Comparison of ENCODE assay signal across 23 mouse cellular contexts in the genomic region with DNA sequence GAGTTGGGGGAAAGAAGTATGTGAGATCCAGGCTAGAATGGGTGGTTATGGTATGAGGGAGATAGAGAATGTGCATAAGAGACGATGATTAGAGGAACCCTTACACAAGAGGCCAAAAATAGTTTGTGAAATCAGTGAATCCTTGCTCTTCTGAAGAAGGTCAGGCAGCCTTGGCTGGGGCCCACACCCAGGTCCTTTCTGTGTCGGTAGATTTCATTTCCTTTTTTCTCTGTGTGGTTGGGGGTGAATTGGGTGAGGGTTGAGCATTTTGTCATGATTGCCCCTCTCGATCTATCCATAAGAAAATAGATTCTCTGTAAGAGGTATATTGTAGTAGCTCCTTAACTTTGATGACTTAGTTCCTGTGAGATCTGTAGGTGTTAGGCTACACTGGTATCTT. TPM values are rescaled to one million over a fixed set of nuclear protein-coding genes. Genes with fewer than 3 reads are reported as not detected.
DNase-seq lines count a peak whose midpoint lies in the region; ATAC-seq and TF ChIP-seq lines count a peak whose summit lies in the region.
"Had no signal": no experiment of that assay in that cellular context is flagged by ENCODE, and none has a peak within 500 bp of the region (broad histone marks: within the 10 kb centered on the region; RNA-seq: fewer than 3 reads in every experiment).

No protein-coding gene starts in this region.

- no peak overlapping the region for H3K9ac ChIP-seq in heart, adult 2 months (ENCODE audit: low read depth, low read length)
- no peak overlapping the region for H3K9ac ChIP-seq in heart, postnatal 0 days (replicated peaks; ENCODE audit: low read depth, low read length)
- 0 out of 2 replicates have a peak overlapping the region, but pooled peaks have one; percentile 33 for H3K9ac ChIP-seq in CH12.LX (ENCODE audit: insufficient read depth, low read depth)
- H3K9ac ChIP-seq: forebrain, embryonic 12.5 days; hindbrain, embryonic 14.5 days; limb, embryonic 15.5 days; liver, embryonic 14.5 days; lung, embryonic 14.5 days had no signal

- no peak for TF ChIP-seq CTCF in heart, adult 2 months (IDR thresholded peaks at IDR 0.05)
- TF ChIP-seq CTCF in heart, postnatal 0 days (IDR thresholded peaks at IDR 0.05; ENCODE audit: low read depth) = no peak
- no peak for TF ChIP-seq CTCF in CH12.LX (conservative IDR thresholded peaks at IDR 0.05 in 1 of 2, IDR thresholded peaks at IDR 0.05 in 1 of 2; ENCODE audit: low read depth in 2 of 2, low read length in 2 of 2)

- no peaks in the 10 kb centered on the region; the same call in none of the 2 replicates for H3K79me2 ChIP-seq in heart, adult 2 months (replicated peaks; ENCODE audit: control insufficient read depth, insufficient read depth, low read length)
- peaks cover 73% of the 10 kb centered on the region for H3K79me2 ChIP-seq in CH12.LX (replicated peaks; ENCODE audit: control insufficient read depth, extremely low read depth, insufficient read depth, poor library complexity, severe bottlenecking)

- dilution Hi-C loops in CH12.LX (cut with MboI; ENCODE audit: extremely low pct_ligation_motif_present, extremely low pct_unique_long_range_greater_than_20kb, low sequenced_read_pairs) = no loop called here

- TF ChIP-seq EP300 in heart, adult 2 months (IDR thresholded peaks at IDR 0.05; ENCODE audit: insufficient read depth, low read depth, low read length) = no peak
- TF ChIP-seq EP300 in heart, postnatal 0 days (IDR thresholded peaks at IDR 0.05; ENCODE audit: low read depth) = no peak
- peak; percentile 53 for TF ChIP-seq EP300 in CH12.LX (IDR thresholded peaks at IDR 0.05; ENCODE audit: low read length)

- H3K4me1 ChIP-seq in heart, adult 2 months (ENCODE audit: control insufficient read depth, insufficient read depth, low read length) = peaks cover 31% of the 10 kb centered on the region
- peaks cover 16% of the 10 kb centered on the region for H3K4me1 ChIP-seq in heart, postnatal 0 days (ENCODE audit: control insufficient read depth, insufficient read depth)
- H3K4me1 ChIP-seq in CH12.LX (ENCODE audit: control insufficient read depth in 1 of 2, insufficient read depth in 2 of 2) = peaks cover 18 to 71% of the 10 kb centered on the region in 2 experiments; a peak in 3 of 4 replicates
- H3K4me1 ChIP-seq: forebrain, embryonic 12.5 days; limb, embryonic 15.5 days had no signal

- no peak for ATAC-seq in heart, postnatal 0 days (ENCODE audit: insufficient read depth, low read depth)
- ATAC-seq in monocyte, adult 5-6 weeks (replicated peaks; ENCODE audit: insufficient number of reproducible peaks, low FRiP score, low TSS enrichment, poor library complexity, severe bottlenecking) = peak; percentile 38
- ATAC-seq: inflammation-experienced regulatory T-cells, adult 6 months; midbrain, embryonic 16.5 days had no signal

- H3K27ac ChIP-seq in heart, adult 2 months = peak overlapping the region; percentile 54
- peak overlapping the region; percentile 53 for H3K27ac ChIP-seq in heart, postnatal 0 days (ENCODE audit: low read depth)
- peak overlapping the region; percentile 83; the same call in 1 of the 2 replicates for H3K27ac ChIP-seq in CH12.LX (ENCODE audit: insufficient read depth, low read depth)
- H3K27ac ChIP-seq: forebrain, embryonic 12.5 days; hindbrain, embryonic 14.5 days; kidney, postnatal 0 days; limb, embryonic 15.5 days; liver, embryonic 14.5 days; midbrain, embryonic 10.5 days had no signal

- peaks cover 47% of the 10 kb centered on the region for H3K36me3 ChIP-seq in heart, adult 2 months (ENCODE audit: control insufficient read depth, insufficient read depth, low read length)
- H3K36me3 ChIP-seq in heart, postnatal 0 days (replicated peaks; ENCODE audit: control insufficient read depth, insufficient read depth, low read length) = no peaks in the 10 kb centered on the region
- H3K36me3 ChIP-seq in CH12.LX (replicated peaks in 1 of 2; ENCODE audit: control insufficient read depth in 1 of 2, insufficient read depth in 1 of 2, low read length in 1 of 2) = peaks cover 5 to 14% of the 10 kb centered on the region in 2 experiments
- H3K36me3 ChIP-seq: forebrain, embryonic 12.5 days; limb, embryonic 15.5 days; midbrain, embryonic 10.5 days had no signal

- H3K4me3 ChIP-seq in heart, adult 2 months = no peak overlapping the region
- H3K4me3 ChIP-seq in heart, postnatal 0 days (ENCODE audit: low read depth, low read length) = no peak overlapping the region
- no peak overlapping the region for H3K4me3 ChIP-seq in CH12.LX (replicated peaks in 1 of 3; ENCODE audit: low read depth in 2 of 3, low read length in 2 of 3, poor library complexity in 1 of 3)
- H3K4me3 ChIP-seq: forebrain, embryonic 12.5 days; limb, embryonic 15.5 days; midbrain, embryonic 10.5 days had no signal

- in situ Hi-C loops in CH12.LX (cut with MboI; ENCODE audit: low pct_ligation_motif_present, low pct_unique_long_range_greater_than_20kb, low sequenced_read_pairs) = no loop called here

- TF ChIP-seq RAD21 in CH12.LX (IDR thresholded peaks at IDR 0.05; ENCODE audit: low read depth, low read length) = no peak

- no peak for DNase-seq in heart, adult 2 months
- no peak for DNase-seq in heart, postnatal 10 days
- peak; percentile 47 for DNase-seq in heart, postnatal 0 days (ENCODE audit: low spot score)
- no peak for DNase-seq in heart, adult 18-20 months
- peak; percentile 53 for DNase-seq in CH12.LX (ENCODE audit: extremely low read depth)
- no peak for DNase-seq in embryo, embryonic 9.5 days (ENCODE audit: extremely low spot score)
- DNase-seq: cerebellum, adult 11 months; cerebellum, postnatal 10 days; gastrocnemius, postnatal 25 days; kidney, adult 2 months; left cerebral cortex, postnatal 4 days; lung, embryonic 14.5 days; lung, postnatal 4 days; right cerebral cortex, adult 18-20 months had no signal

- intact Hi-C loops in heart, adult 2 months (cut with DNase I) = no loop called here
- intact Hi-C loops in heart, postnatal 10 days (cut with DNase I) = loop anchor here (2.0 kb wide), 1 partner anchor 18 kb away; no protein-coding TSS in a partner anchor

- no peak overlapping the region for H3K4me2 ChIP-seq in heart, postnatal 0 days (ENCODE audit: low read depth, low read length)
- peak overlapping the region; percentile 50; the same call in 1 of the 2 replicates for H3K4me2 ChIP-seq in CH12.LX (ENCODE audit: insufficient read depth, low read depth, poor library complexity, severe bottlenecking)
- H3K4me2 ChIP-seq: forebrain, embryonic 12.5 days; hindbrain, embryonic 14.5 days; limb, embryonic 15.5 days; lung, embryonic 14.5 days had no signal

- H3K9me3 ChIP-seq in heart, postnatal 0 days (replicated peaks; ENCODE audit: control insufficient read depth, low read length) = no peaks in the 10 kb centered on the region
- H3K9me3 ChIP-seq in CH12.LX (replicated peaks; ENCODE audit: low read length) = no peaks in the 10 kb centered on the region
- H3K9me3 ChIP-seq: forebrain, embryonic 12.5 days; limb, embryonic 15.5 days; midbrain, embryonic 10.5 days had no signal

- 38% methylated on average over 3 of the region's 3 CpGs for WGBS in heart, adult 2 months
- WGBS in heart, postnatal 0 days = 32% methylated on average over 3 of the region's 3 CpGs

- TF ChIP-seq POLR2A in heart, adult 2 months (IDR thresholded peaks at IDR 0.05; ENCODE audit: insufficient read depth, low read depth, low read length) = no peak
- TF ChIP-seq POLR2A in CH12.LX (IDR thresholded peaks at IDR 0.05; ENCODE audit: low read depth, low read length) = no peak

- no peaks in the 10 kb centered on the region for H3K27me3 ChIP-seq in heart, adult 2 months (ENCODE audit: control insufficient read depth, insufficient read depth, low read length)
- no peaks in the 10 kb centered on the region for H3K27me3 ChIP-seq in heart, postnatal 0 days (ENCODE audit: control insufficient read depth, insufficient read depth, low read length)
- H3K27me3 ChIP-seq in CH12.LX (replicated peaks) = no peaks in the 10 kb centered on the region
- H3K27me3 ChIP-seq: forebrain, embryonic 12.5 days; limb, embryonic 15.5 days had no signal

TF ChIP-seq in CH12.LX, 34 proteins besides CTCF, POLR2A, EP300 and RAD21:
- peak; percentile 65; the same call in 1 of the 2 replicates for TF ChIP-seq IRF4 (IDR thresholded peaks at IDR 0.05; ENCODE audit: low read depth, low read length)
- TF ChIP-seq MEF2A (IDR thresholded peaks at IDR 0.05; ENCODE audit: borderline replicate concordance, low read depth, low read length) = peak; percentile 96
- TF ChIP-seq JUN (IDR thresholded peaks at IDR 0.05; ENCODE audit: insufficient read depth, low read depth, low read length) = peak; percentile 35; the same call in 1 of the 2 replicates
- no peak for TF ChIP-seq E2F4 (IDR thresholded peaks at IDR 0.05; ENCODE audit: insufficient replicate concordance, low read depth, low read length)
- TF ChIP-seq SMC3 (IDR thresholded peaks at IDR 0.05; ENCODE audit: low read depth, low read length) = no peak
- TF ChIP-seq ETS1 (conservative IDR thresholded peaks at IDR 0.05; ENCODE audit: low read depth, low read length) = peak; percentile 44; the same call in 1 of the 2 replicates

RNA-seq across cellular contexts. Expression of a gene that starts 31.0 kb away (rescaled TPM):
- total RNA-seq in heart, adult 2 months (2021) = 100 to 1,000 TPM; 108 to 112 TPM
- 91.3 and 145 TPM in 2 replicates for polyA plus RNA-seq in heart, adult 2 months (2012; rRNA removed)
- 100 to 1,000 TPM; 219 to 224 TPM for total RNA-seq in heart, postnatal 10 days (2021)
- total RNA-seq in heart, postnatal 0 days (2014; rRNA removed; ENCODE audit: low replicate concordance) = 102 and 128 TPM in 2 replicates
- 107 and 116 TPM in 2 replicates for polyA plus RNA-seq in heart, postnatal 0 days (2015; fragmentation: Nextera tagmentation; extraction: Ambion mirVana)
- total RNA-seq in heart, adult 18-20 months (2021) = 100 to 1,000 TPM; 103 to 114 TPM
- 51.2 and 55.1 TPM in 2 replicates for total RNA-seq in CH12.LX (2012; rRNA removed)
- total RNA-seq in CH12.LX (2014; rRNA removed) = 39.9 and 56.2 TPM in 2 replicates
- polyA plus RNA-seq in CH12.LX (2012; ENCODE audit: insufficient read length, low read depth) = 291 and 315 TPM in 2 replicates
- 552 to 879 TPM (median 675 TPM) in 3 replicates for total RNA-seq in monocyte, adult 5-6 weeks (2017)

Comparison
In these comparisons a context has a peak if more than half of its experiments do, and no peak if none do; other contexts are left out.
1. DNase-seq: peak in heart, postnatal 0 days (single experiment) and CH12.LX (single experiment); none in heart, adult 2 months (0 of 2), heart, postnatal 10 days (0 of 2), heart, adult 18-20 months (0 of 2) and embryo, embryonic 9.5 days (single experiment).
2. Peak in every context shown above with its lines, with median percentiles within 50 percentile points of each other: H3K27ac ChIP-seq.